Mouse (Mus musculus): ENCODE data around the gene Cox18. TPM values are rescaled to one million over a fixed set of nuclear protein-coding genes. Genes with fewer than 3 reads are reported as not detected.

Gene Cox18
- total RNA-seq, 2 experiments from 2014 or later: 5.6 to 8.1 TPM

DNA sequence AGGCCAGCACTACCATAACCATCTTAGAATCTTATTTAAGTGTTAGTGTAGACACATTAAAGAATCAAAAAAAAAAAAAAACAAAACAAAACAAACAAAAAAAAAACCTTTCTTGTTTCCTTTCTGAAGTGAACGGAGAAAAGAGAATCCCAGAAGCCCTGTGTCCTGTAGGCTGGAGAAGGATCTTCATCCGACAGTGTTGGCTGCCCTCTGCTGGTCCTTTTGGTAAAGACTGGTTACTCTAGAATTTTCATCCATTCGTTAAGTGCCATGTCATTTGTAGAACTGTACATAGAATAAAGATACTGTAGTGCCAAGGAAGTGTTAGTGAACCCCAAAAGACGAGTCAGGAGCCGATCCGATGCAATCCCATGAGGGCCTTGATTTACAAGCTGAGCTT, 29.0 kb downstream of the Cox18 start:
- peak in 1 of 2 experiments; percentile 20 for DNase-seq
- intact Hi-C loops (cut with DNase I): loop anchor here (10.0 kb wide), 1 partner anchor 350 kb away; no protein-coding TSS in a partner anchor

DNA sequence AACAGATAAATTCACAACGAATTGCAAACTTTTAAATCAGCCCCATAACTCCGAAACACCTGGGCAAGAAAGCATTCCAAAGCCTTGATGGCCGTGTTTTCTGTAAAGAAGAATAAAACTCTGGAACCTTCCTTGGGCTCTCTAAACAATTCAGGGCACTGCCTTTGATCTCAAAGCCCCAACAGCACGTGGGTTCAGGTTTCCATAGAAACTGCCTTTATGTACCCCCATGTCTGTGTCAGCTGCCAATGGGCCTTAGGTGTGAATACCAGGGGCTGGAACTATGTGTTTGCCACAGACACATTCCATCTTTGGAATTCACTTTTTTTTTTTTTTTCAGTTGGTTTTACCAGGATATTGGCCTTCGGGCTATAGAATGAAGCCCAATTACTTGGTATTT, 41.0 kb downstream of the Cox18 start:
- DNase-seq: no peak
- intact Hi-C loops (cut with DNase I): no loop called here

DNA sequence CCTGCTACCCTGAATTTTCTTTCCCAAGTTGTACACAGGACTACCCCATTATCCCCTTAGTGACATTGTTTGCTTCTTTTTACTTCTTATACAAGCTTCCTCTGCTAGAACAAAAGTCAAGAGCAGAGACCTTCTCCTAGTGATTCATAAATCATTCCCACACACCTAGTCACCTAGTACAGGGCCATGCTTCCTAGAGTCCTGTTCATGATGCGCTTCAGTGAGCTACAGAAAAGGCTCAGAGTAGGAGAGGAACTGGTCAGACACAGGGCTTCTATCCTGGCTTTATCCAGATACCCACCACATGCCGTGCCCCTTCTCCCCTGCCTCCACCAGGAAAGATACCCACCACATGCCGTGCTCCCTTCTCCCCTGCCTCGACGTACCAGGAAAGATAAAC, 44.7 kb downstream of the Cox18 start:
- intact Hi-C loops (cut with DNase I): no loop called here
- no peak for DNase-seq

DNA sequence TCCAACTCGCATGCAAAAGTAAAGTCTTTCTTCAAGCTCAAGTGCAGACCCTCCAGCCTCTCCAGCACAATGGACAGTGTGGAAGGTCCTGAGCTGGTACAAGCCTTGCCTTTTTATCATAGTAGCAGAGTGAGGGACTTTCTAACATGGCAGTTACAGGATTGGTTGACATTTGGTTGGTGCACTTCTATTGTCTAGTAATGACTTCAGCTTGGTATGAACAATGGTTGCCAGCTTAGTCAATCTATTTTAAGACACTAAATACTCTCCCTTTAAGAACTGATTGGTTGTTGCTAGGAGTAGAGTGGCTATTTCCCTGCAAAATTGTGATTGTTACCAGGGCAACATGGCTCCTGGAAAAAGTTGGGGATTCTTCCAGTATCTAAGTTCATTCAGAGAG, 45.7 kb downstream of the Cox18 start:
- DNase-seq: no peak
- intact Hi-C loops (cut with DNase I): no loop called here

Other genes starting within 250 kb of the Cox18 start
- 10 to 100 TPM; 39.8 to 45.8 TPM for gene Ankrd17, start 142.6 kb upstream of the Cox18 start, total RNA-seq (2021)
- gene Gm9958, start 143.2 kb upstream of the Cox18 start, total RNA-seq (2021): under 1 TPM; 0.20 to 0.54 TPM
- gene Alb, start 236.9 kb upstream of the Cox18 start, total RNA-seq (2021): 1 to 10 TPM in 1 of 2 experiments, not detected in 1; 7.4 TPM